In the genomic region with DNA sequence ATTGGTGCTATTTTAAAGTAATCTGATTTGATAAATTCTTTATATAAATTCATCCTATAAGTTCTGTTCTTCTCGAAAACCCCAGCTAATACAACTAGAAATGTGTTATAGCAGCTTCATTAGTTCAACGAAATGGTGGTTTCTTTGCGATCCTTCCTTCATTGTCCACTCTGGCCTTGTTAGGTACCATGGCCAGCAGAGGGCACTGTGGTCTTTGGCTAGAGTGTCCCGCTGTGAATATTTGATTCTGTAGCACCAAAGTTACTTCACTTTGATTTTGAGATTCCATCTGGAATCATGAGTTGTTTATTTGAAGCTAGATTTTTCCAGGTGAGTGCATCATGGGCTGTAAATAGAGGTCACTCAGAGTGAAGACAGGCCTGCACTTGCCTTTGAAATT, we compare ENCODE assay signal across 8 mouse cellular contexts.
DNase-seq lines count a peak whose midpoint lies in the region; ATAC-seq and TF ChIP-seq lines count a peak whose summit lies in the region.

No protein-coding gene starts in this region.

- intact Hi-C loops in heart, postnatal 36 days (cut with DNase I), result loop anchor here (10.0 kb wide), 1 partner anchor 1152 kb away; a partner anchor contains a TSS
- intact Hi-C loops in left cerebral cortex, postnatal 4 days (cut with DNase I), result loop anchor here (5.0 kb wide), 2 partner anchors 399 to 1154 kb away; a partner anchor contains a TSS

- POLR2A ChIA-PET in Patski (lab: Charles Lee), result no interaction called here

- H3K9me3 ChIP-seq in kidney, embryonic 14.5 days (ENCODE audit: control insufficient read depth, low read length), result no peaks in the 10 kb centered on the region

- no peak overlapping the region for H3K4me2 ChIP-seq in kidney, embryonic 14.5 days (replicated peaks; ENCODE audit: low read depth, low read length)

- TF ChIP-seq CTCF in Patski (IDR thresholded peaks at IDR 0.05), result peak; percentile 59

- in situ Hi-C loops in Patski (cut with MboI; ENCODE audit: low pct_unique_long_range_greater_than_20kb), result no loop called here

- no peak overlapping the region for H3K27ac ChIP-seq in kidney, embryonic 14.5 days (ENCODE audit: low read depth, low read length)

- CTCF ChIA-PET in Patski (lab: Charles Lee), result interaction anchor here (1.1 kb wide), 1 partner anchor 11 kb away, joined by 3 read pairs; no protein-coding TSS in a partner anchor

- no peak overlapping the region for H3K9ac ChIP-seq in kidney, embryonic 14.5 days (ENCODE audit: low read depth, low read length)

- no peaks in the 10 kb centered on the region for H3K27me3 ChIP-seq in kidney, embryonic 14.5 days (ENCODE audit: control insufficient read depth, insufficient read depth, low read length)
- H3K27me3 ChIP-seq in Patski, result no peaks in the 10 kb centered on the region

- WGBS in kidney, embryonic 14.5 days, result 36% methylated on average over 4 of the region's 4 CpGs

- ATAC-seq in kidney, embryonic 14.5 days (ENCODE audit: low FRiP score, low TSS enrichment), result no peak; the same call in 1 of the 2 replicates
- ATAC-seq in Patski, result no peak

- H3K4me3 ChIP-seq in kidney, embryonic 14.5 days (ENCODE audit: low read length), result no peak overlapping the region

- no peaks in the 10 kb centered on the region for H3K36me3 ChIP-seq in kidney, embryonic 14.5 days (ENCODE audit: control insufficient read depth, insufficient read depth, low read length)

- peak; percentile 10 for DNase-seq in kidney, adult 11 months
- no peak for DNase-seq in Patski (ENCODE audit: low read depth, low spot score)
- peak; percentile 55 to 78 for DNase-seq in cerebellum, postnatal 25 days
- DNase-seq in heart, postnatal 36 days, result peak; percentile 44 to 75
- DNase-seq in left cerebral cortex, postnatal 4 days, result peak; percentile 67
- peak; percentile 71 for DNase-seq in right cerebral cortex, adult 2 months (ENCODE audit: low spot score in 2 of 2)
- no peak for DNase-seq in B cell, adult 2 months

- no peaks in the 10 kb centered on the region for H3K4me1 ChIP-seq in kidney, embryonic 14.5 days (ENCODE audit: control insufficient read depth, insufficient read depth, low read length)

Comparison
In these comparisons a context has a peak if more than half of its experiments do, and no peak if none do; other contexts are left out.
1. DNase-seq: peak in kidney, adult 11 months (single experiment), cerebellum, postnatal 25 days (2 of 2), heart, postnatal 36 days (2 of 2), left cerebral cortex, postnatal 4 days (single experiment) and right cerebral cortex, adult 2 months (2 of 2); none in Patski (single experiment) and B cell, adult 2 months (0 of 2).